Comparison of ENCODE assay signal across 8 mouse cellular contexts in genomic region chr8:119861706-119862389, GRCm38 (mm10). TPM values are rescaled to one million over a fixed set of nuclear protein-coding genes. Genes with fewer than 3 reads are reported as not detected.
DNase-seq lines count a peak whose midpoint lies in the region; ATAC-seq lines count a peak whose summit lies in the region.

Klhl36 (plus strand) TSS chr8:119862266.

- WGBS in intestine, embryonic 14.5 days: under 1% methylated on average over 34 of the region's 35 CpGs

- peak within 1 kb of the TSS; percentile 74 for H3K4me3 ChIP-seq in intestine, embryonic 14.5 days (ENCODE audit: low read depth, low read length)

- no peaks in the 10 kb centered on the region for H3K27me3 ChIP-seq in intestine, embryonic 14.5 days (replicated peaks; ENCODE audit: control insufficient read depth, insufficient read depth, low read length)

- peaks cover 9% of the 10 kb centered on the region for H3K4me1 ChIP-seq in intestine, embryonic 14.5 days (replicated peaks; ENCODE audit: control insufficient read depth, insufficient read depth, low read length)

- H3K36me3 ChIP-seq in intestine, embryonic 14.5 days (ENCODE audit: control insufficient read depth, insufficient read depth, low read length): peaks cover 7% of the 10 kb centered on the region; the same call in 1 of the 2 replicates

- peak; percentile 97 to 98 for DNase-seq in adrenal gland, adult 18-20 months (ENCODE audit: low spot score in 2 of 2)
- peak; percentile 97 for DNase-seq in embryo, embryonic 11 days
- peak; percentile 96 for DNase-seq in gastrocnemius, postnatal 25 days
- DNase-seq in intestine, embryonic 14.5 days (ENCODE audit: low spot score): peak; percentile 100
- peak; percentile 93 to 94 for DNase-seq in left cerebral cortex, postnatal 14 days (ENCODE audit: low spot score in 2 of 2)
- DNase-seq in mesoderm, embryonic 11.5 days (ENCODE audit: low read depth, low spot score): peak; percentile 94
- DNase-seq in right cerebral cortex, postnatal 36 days (ENCODE audit: low spot score in 2 of 2): peak; percentile 93
- DNase-seq in yolk sac, embryonic 10.5 days (ENCODE audit: low spot score): peak; percentile 99

- H3K9me3 ChIP-seq in intestine, embryonic 14.5 days (ENCODE audit: control insufficient read depth, low read length): no peaks in the 10 kb centered on the region

- H3K4me2 ChIP-seq in intestine, embryonic 14.5 days (ENCODE audit: low read length): peak within 1 kb of the TSS; percentile 93

- ATAC-seq in intestine, embryonic 14.5 days (replicated peaks; ENCODE audit: low FRiP score, low TSS enrichment, low read depth): peak; percentile 98

- peak within 1 kb of the TSS; percentile 64; the same call in 1 of the 2 replicates for H3K27ac ChIP-seq in intestine, embryonic 14.5 days (ENCODE audit: low read depth)

- intact Hi-C loops in left cerebral cortex, postnatal 14 days (cut with DNase I): no loop called here

- H3K9ac ChIP-seq in intestine, embryonic 14.5 days (ENCODE audit: low read length): peak within 1 kb of the TSS; percentile 73

RNA-seq across cellular contexts. Expression of gene Klhl36, which starts in this region (rescaled TPM):
- total RNA-seq in adrenal gland, adult 18-20 months (2021): 1 to 10 TPM; 4.9 to 5.8 TPM
- 1 to 10 TPM; 1.3 to 1.4 TPM for total RNA-seq in gastrocnemius, postnatal 25 days (2021)
- 12.9 and 14.0 TPM in 2 replicates for polyA plus RNA-seq in intestine, embryonic 14.5 days (2014; fragmentation: Nextera tagmentation; extraction: Ambion mirVana)
- total RNA-seq in left cerebral cortex, postnatal 14 days (2021): 1 to 10 TPM; 6.0 to 7.3 TPM

Comparison
In these comparisons a context has a peak if more than half of its experiments do, and no peak if none do; other contexts are left out.
1. Peak in every context shown above with its lines: DNase-seq, ATAC-seq, H3K4me3 ChIP-seq and H3K27ac ChIP-seq.